In the genomic region with DNA sequence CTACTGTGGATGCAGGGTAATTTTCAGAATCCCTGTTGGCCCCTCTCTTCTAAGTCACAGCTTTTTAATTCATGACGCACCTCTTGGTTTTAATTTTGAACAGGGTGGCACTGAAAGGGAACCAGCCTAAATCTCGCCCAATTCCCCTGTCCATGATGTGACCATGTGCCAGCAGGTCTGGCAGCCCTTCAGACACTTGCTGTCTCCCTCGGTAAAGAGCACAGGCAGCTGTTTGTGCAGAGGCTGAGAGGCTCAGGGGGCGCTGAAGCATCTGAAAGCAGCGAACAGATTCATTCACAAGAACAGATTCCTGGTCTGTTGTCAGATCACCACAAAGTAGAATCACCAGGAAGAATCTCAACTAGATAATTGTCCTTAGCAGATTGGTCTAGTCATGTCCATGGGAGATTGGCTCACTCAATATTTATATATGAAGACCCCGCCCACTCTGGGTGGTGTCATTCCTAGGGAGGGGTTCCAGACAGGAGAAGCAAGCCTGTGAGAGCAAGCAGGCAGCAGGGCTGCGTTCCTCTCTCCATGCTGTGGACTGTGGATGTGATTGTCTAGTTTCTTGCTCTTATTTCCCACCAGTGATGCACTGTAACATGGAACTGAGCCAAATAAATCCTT, we compare ENCODE assay signal across 11 mouse cellular contexts.
DNase-seq lines count a peak whose midpoint lies in the region; ATAC-seq and TF ChIP-seq lines count a peak whose summit lies in the region.
"Had no signal": no experiment of that assay in that cellular context is flagged by ENCODE, and none has a peak within 500 bp of the region (broad histone marks: within the 10 kb centered on the region; RNA-seq: fewer than 3 reads in every experiment).

No protein-coding gene starts in this region.

- H3K4me2 ChIP-seq in forebrain, embryonic 13.5 days, result no peak overlapping the region
- H3K4me2 ChIP-seq in forebrain, embryonic 11.5 days (ENCODE audit: low read depth, low read length, severe bottlenecking), result no peak overlapping the region
- no peak overlapping the region for H3K4me2 ChIP-seq in embryonic facial prominence, embryonic 15.5 days (replicated peaks)
- no peak overlapping the region for H3K4me2 ChIP-seq in midbrain, postnatal 0 days (ENCODE audit: low read depth, low read length, poor library complexity, severe bottlenecking)

- ATAC-seq in forebrain, embryonic 13.5 days, result peak; percentile 62
- no peak for ATAC-seq in forebrain, embryonic 11.5 days (replicated peaks; ENCODE audit: low FRiP score)
- 0 out of 2 replicates have a peak, but pooled peaks have one; percentile 52 for ATAC-seq in embryonic facial prominence, embryonic 15.5 days (ENCODE audit: insufficient number of reproducible peaks, low FRiP score, low TSS enrichment, low read depth)
- peak; percentile 66; the same call in 1 of the 2 replicates for ATAC-seq in midbrain, postnatal 0 days (ENCODE audit: low FRiP score)

- TF ChIP-seq CTCF in midbrain, postnatal 0 days (IDR thresholded peaks at IDR 0.05), result no peak

- no peak for DNase-seq in forebrain, embryonic 11.5 days (ENCODE audit: low spot score)
- peak; percentile 22 for DNase-seq in kidney, postnatal 10 days
- DNase-seq in kidney, postnatal 36 days, result no peak
- DNase-seq in midbrain, postnatal 0 days (ENCODE audit: low spot score), result peak; percentile 49
- no peak for DNase-seq in spleen, postnatal 36 days (ENCODE audit: low spot score in 2 of 2)
- no peak for DNase-seq in right cerebral cortex, postnatal 25 days
- DNase-seq: adrenal gland, adult 2 months; lung, postnatal 4 days; right cerebral cortex, postnatal 4 days had no signal

- H3K4me1 ChIP-seq in forebrain, embryonic 13.5 days, result peaks cover 33% of the 10 kb centered on the region
- no peaks in the 10 kb centered on the region; the same call in 1 of the 2 replicates for H3K4me1 ChIP-seq in forebrain, embryonic 11.5 days (replicated peaks; ENCODE audit: control insufficient read depth, insufficient read depth, low read length)
- H3K4me1 ChIP-seq in embryonic facial prominence, embryonic 15.5 days, result peaks cover 17% of the 10 kb centered on the region
- H3K4me1 ChIP-seq in midbrain, postnatal 0 days (ENCODE audit: insufficient read depth, low read length), result no peaks in the 10 kb centered on the region; the same call in 1 of the 2 replicates

- no peaks in the 10 kb centered on the region for H3K9me3 ChIP-seq in forebrain, embryonic 13.5 days (replicated peaks)
- H3K9me3 ChIP-seq in forebrain, embryonic 11.5 days (ENCODE audit: control insufficient read depth, low read length), result no peaks in the 10 kb centered on the region
- H3K9me3 ChIP-seq in embryonic facial prominence, embryonic 15.5 days (replicated peaks), result no peaks in the 10 kb centered on the region
- H3K9me3 ChIP-seq in midbrain, postnatal 0 days (ENCODE audit: low read length), result no peaks in the 10 kb centered on the region

- no peaks in the 10 kb centered on the region for H3K36me3 ChIP-seq in forebrain, embryonic 13.5 days (ENCODE audit: poor library complexity, severe bottlenecking)
- no peaks in the 10 kb centered on the region for H3K36me3 ChIP-seq in forebrain, embryonic 11.5 days (ENCODE audit: control insufficient read depth, insufficient read depth, low read length)
- H3K36me3 ChIP-seq in embryonic facial prominence, embryonic 15.5 days, result no peaks in the 10 kb centered on the region
- no peaks in the 10 kb centered on the region for H3K36me3 ChIP-seq in midbrain, postnatal 0 days (ENCODE audit: insufficient read depth, low read length)

- H3K9ac ChIP-seq in forebrain, embryonic 13.5 days, result no peak overlapping the region
- no peak overlapping the region for H3K9ac ChIP-seq in forebrain, embryonic 11.5 days (ENCODE audit: low read length)
- H3K9ac ChIP-seq in embryonic facial prominence, embryonic 15.5 days, result no peak overlapping the region
- H3K9ac ChIP-seq in midbrain, postnatal 0 days (replicated peaks; ENCODE audit: low read length, poor library complexity, severe bottlenecking), result no peak overlapping the region

- H3K27me3 ChIP-seq in forebrain, embryonic 13.5 days, result no peaks in the 10 kb centered on the region
- no peaks in the 10 kb centered on the region for H3K27me3 ChIP-seq in forebrain, embryonic 11.5 days (ENCODE audit: control insufficient read depth, insufficient read depth, low read length)
- no peaks in the 10 kb centered on the region for H3K27me3 ChIP-seq in embryonic facial prominence, embryonic 15.5 days
- no peaks in the 10 kb centered on the region for H3K27me3 ChIP-seq in midbrain, postnatal 0 days (ENCODE audit: insufficient read depth, low read length)

- H3K27ac ChIP-seq in forebrain, embryonic 13.5 days, result peak overlapping the region; percentile 12; the same call in 1 of the 2 replicates
- H3K27ac ChIP-seq in forebrain, embryonic 11.5 days (ENCODE audit: low read depth, low read length), result no peak overlapping the region
- H3K27ac ChIP-seq in embryonic facial prominence, embryonic 15.5 days (replicated peaks), result no peak overlapping the region
- H3K27ac ChIP-seq in midbrain, postnatal 0 days (ENCODE audit: low read depth, low read length), result no peak overlapping the region

- no peak overlapping the region for H3K4me3 ChIP-seq in forebrain, embryonic 13.5 days
- H3K4me3 ChIP-seq in forebrain, embryonic 11.5 days (ENCODE audit: low read depth, low read length), result no peak overlapping the region
- no peak overlapping the region for H3K4me3 ChIP-seq in embryonic facial prominence, embryonic 15.5 days (replicated peaks)
- no peak overlapping the region for H3K4me3 ChIP-seq in midbrain, postnatal 0 days (ENCODE audit: low read depth, low read length)

- WGBS in forebrain, embryonic 13.5 days, result 45% methylated on average over 7 of the region's 7 CpGs
- WGBS in forebrain, embryonic 11.5 days, result 60% methylated on average over 7 of the region's 7 CpGs
- WGBS in embryonic facial prominence, embryonic 15.5 days, result 42% methylated on average over 7 of the region's 7 CpGs
- 31% methylated on average over 7 of the region's 7 CpGs for WGBS in midbrain, postnatal 0 days

Comparison
In these comparisons a context has a peak if more than half of its experiments do, and no peak if none do; other contexts are left out.
1. DNase-seq: peak in kidney, postnatal 10 days (single experiment) and midbrain, postnatal 0 days (single experiment); none in forebrain, embryonic 11.5 days (single experiment), kidney, postnatal 36 days (0 of 2), spleen, postnatal 36 days (0 of 2) and right cerebral cortex, postnatal 25 days (single experiment).